13 mouse cellular contexts compared by ENCODE assay signal in the genomic region with DNA sequence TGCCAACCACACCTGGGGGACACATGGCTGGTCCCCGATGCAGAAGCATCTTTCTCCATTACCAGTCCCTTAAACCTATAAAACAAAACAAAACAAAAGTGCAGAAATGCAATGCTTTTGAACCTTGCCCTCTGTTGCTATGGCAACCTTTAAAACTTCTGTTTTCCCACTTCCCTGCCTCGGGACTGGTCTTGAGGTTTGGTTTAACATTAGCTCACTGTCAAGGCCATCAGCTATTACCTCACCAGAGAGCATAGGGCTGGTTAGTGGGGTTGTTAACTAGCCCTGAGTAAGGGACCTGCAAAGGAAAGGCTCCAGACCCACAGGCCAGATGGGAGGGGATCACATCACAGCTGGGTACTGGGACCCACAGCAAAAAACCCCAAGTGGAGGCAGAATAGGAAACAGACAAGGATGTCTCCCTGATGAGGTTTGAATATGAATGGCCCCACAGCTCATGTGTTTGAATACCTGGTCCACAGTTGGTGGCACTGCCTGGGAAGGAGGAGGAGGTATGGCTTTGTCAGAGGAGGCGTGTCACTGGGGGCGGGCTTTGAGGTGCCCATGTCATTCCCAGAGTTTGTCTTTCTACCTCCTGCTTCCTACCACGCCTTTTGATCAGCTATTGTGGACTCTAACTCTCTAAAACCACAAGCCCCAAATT. TPM values are rescaled to one million over a fixed set of nuclear protein-coding genes. Genes with fewer than 3 reads are reported as not detected.
DNase-seq lines count a peak whose midpoint lies in the region; ATAC-seq lines count a peak whose summit lies in the region.
"Had no signal": no experiment of that assay in that cellular context is flagged by ENCODE, and none has a peak within 500 bp of the region (broad histone marks: within the 10 kb centered on the region; RNA-seq: fewer than 3 reads in every experiment).

No protein-coding gene starts in this region.

- ATAC-seq in common myeloid progenitor, adult 5-6 weeks (replicated peaks; ENCODE audit: low read depth, poor library complexity, severe bottlenecking) = peak; percentile 72
- ATAC-seq in midbrain, embryonic 16.5 days = no peak
- ATAC-seq: CD4-positive, CD25-positive, alpha-beta regulatory T cell, adult 4 months had no signal

- H3K36me3 ChIP-seq in forebrain, embryonic 10.5 days (replicated peaks) = no peaks in the 10 kb centered on the region
- no peaks in the 10 kb centered on the region for H3K36me3 ChIP-seq in midbrain, embryonic 16.5 days (ENCODE audit: control insufficient read depth, insufficient read depth, low read length)
- H3K36me3 ChIP-seq: forebrain, embryonic 12.5 days; heart, embryonic 15.5 days; limb, embryonic 12.5 days had no signal

- no peaks in the 10 kb centered on the region for H3K27me3 ChIP-seq in forebrain, embryonic 10.5 days (ENCODE audit: poor library complexity, severe bottlenecking)
- H3K27me3 ChIP-seq in midbrain, embryonic 16.5 days (ENCODE audit: control insufficient read depth, insufficient read depth, low read depth, low read length) = no peaks in the 10 kb centered on the region
- H3K27me3 ChIP-seq: forebrain, embryonic 12.5 days; heart, embryonic 15.5 days; limb, embryonic 12.5 days had no signal

- no peak overlapping the region for H3K9ac ChIP-seq in midbrain, embryonic 16.5 days (ENCODE audit: low read depth, low read length)
- H3K9ac ChIP-seq: forebrain, embryonic 12.5 days; heart, embryonic 15.5 days; hindbrain, embryonic 14.5 days; limb, embryonic 12.5 days had no signal

- no peak overlapping the region for H3K27ac ChIP-seq in forebrain, embryonic 10.5 days
- H3K27ac ChIP-seq in midbrain, embryonic 16.5 days (ENCODE audit: low read length) = no peak overlapping the region
- H3K27ac ChIP-seq: forebrain, embryonic 12.5 days; heart, embryonic 15.5 days; hindbrain, embryonic 14.5 days; limb, embryonic 12.5 days had no signal

- H3K4me2 ChIP-seq in midbrain, embryonic 16.5 days (ENCODE audit: low read length) = no peak overlapping the region
- H3K4me2 ChIP-seq: forebrain, embryonic 12.5 days; heart, embryonic 15.5 days; hindbrain, embryonic 14.5 days; limb, embryonic 12.5 days had no signal

- H3K4me3 ChIP-seq in forebrain, embryonic 10.5 days = no peak overlapping the region
- no peak overlapping the region for H3K4me3 ChIP-seq in midbrain, embryonic 16.5 days (ENCODE audit: low read depth, low read length)
- H3K4me3 ChIP-seq: forebrain, embryonic 12.5 days; heart, embryonic 15.5 days; limb, embryonic 12.5 days had no signal

- peaks cover 8% of the 10 kb centered on the region for H3K4me1 ChIP-seq in forebrain, embryonic 10.5 days
- H3K4me1 ChIP-seq in midbrain, embryonic 16.5 days (ENCODE audit: control insufficient read depth, insufficient read depth, low read length) = no peaks in the 10 kb centered on the region
- H3K4me1 ChIP-seq: forebrain, embryonic 12.5 days; limb, embryonic 12.5 days had no signal

- 72% methylated on average over 5 of the region's 5 CpGs for WGBS in forebrain, embryonic 10.5 days
- 58% methylated on average over 5 of the region's 5 CpGs for WGBS in midbrain, embryonic 16.5 days

- H3K9me3 ChIP-seq in forebrain, embryonic 10.5 days = no peaks in the 10 kb centered on the region
- H3K9me3 ChIP-seq in midbrain, embryonic 16.5 days (replicated peaks; ENCODE audit: control insufficient read depth, low read length, poor library complexity, severe bottlenecking) = no peaks in the 10 kb centered on the region
- H3K9me3 ChIP-seq: forebrain, embryonic 12.5 days; heart, embryonic 15.5 days; limb, embryonic 12.5 days had no signal

- DNase-seq in kidney, adult 18-20 months = peak; percentile 66
- DNase-seq in liver = peak; percentile 30
- DNase-seq in mesoderm, embryonic 11.5 days (ENCODE audit: low read depth, low spot score) = peak; percentile 20
- no peak for DNase-seq in forebrain, embryonic 10.5 days (ENCODE audit: extremely low spot score, low spot score)
- DNase-seq in frontal cortex, postnatal 14 days (ENCODE audit: low spot score in 2 of 2) = no peak
- DNase-seq: adrenal gland, adult 8-10 months had no signal

RNA-seq across cellular contexts. Expression of a gene that starts 14.4 kb away (rescaled TPM):
- 1.4 and 1.7 TPM in 2 replicates for total RNA-seq in common myeloid progenitor, adult 5-6 weeks (2017)
- 3.7 and 4.3 TPM in 2 replicates for polyA plus RNA-seq in forebrain, embryonic 10.5 days (2016; fragmentation: Nextera tagmentation; extraction: Ambion mirVana)
- 2.7 and 3.3 TPM in 2 replicates for polyA plus RNA-seq in midbrain, embryonic 16.5 days (2015; fragmentation: Nextera tagmentation; extraction: Ambion mirVana)

RNA-seq across cellular contexts. Expression of a gene that starts 48.4 kb away (rescaled TPM):
- 290 and 309 TPM in 2 replicates for total RNA-seq in common myeloid progenitor, adult 5-6 weeks (2017)
- 382 and 391 TPM in 2 replicates for polyA plus RNA-seq in forebrain, embryonic 10.5 days (2016; fragmentation: Nextera tagmentation; extraction: Ambion mirVana)
- polyA plus RNA-seq in midbrain, embryonic 16.5 days (2015; fragmentation: Nextera tagmentation; extraction: Ambion mirVana) = 307 and 315 TPM in 2 replicates

RNA-seq across cellular contexts. Expression of a gene that starts 48.5 kb away (rescaled TPM):
- total RNA-seq in common myeloid progenitor, adult 5-6 weeks (2017) = 35.2 and 46.3 TPM in 2 replicates
- 21.3 TPM in 2 replicates for polyA plus RNA-seq in forebrain, embryonic 10.5 days (2016; fragmentation: Nextera tagmentation; extraction: Ambion mirVana)
- 18.0 and 18.4 TPM in 2 replicates for polyA plus RNA-seq in midbrain, embryonic 16.5 days (2015; fragmentation: Nextera tagmentation; extraction: Ambion mirVana)

RNA-seq across cellular contexts. Expression of a gene that starts 49.0 kb away (rescaled TPM):
- total RNA-seq in common myeloid progenitor, adult 5-6 weeks (2017) = 25.9 and 47.9 TPM in 2 replicates
- 15.1 and 18.8 TPM in 2 replicates for polyA plus RNA-seq in forebrain, embryonic 10.5 days (2016; fragmentation: Nextera tagmentation; extraction: Ambion mirVana)
- 30.4 and 36.6 TPM in 2 replicates for polyA plus RNA-seq in midbrain, embryonic 16.5 days (2015; fragmentation: Nextera tagmentation; extraction: Ambion mirVana)

RNA-seq across cellular contexts. Expression of a gene that starts 49.9 kb away (rescaled TPM):
- not detected in 2 replicates for total RNA-seq in common myeloid progenitor, adult 5-6 weeks (2017)
- polyA plus RNA-seq in forebrain, embryonic 10.5 days (2016; fragmentation: Nextera tagmentation; extraction: Ambion mirVana) = 3.1 and 3.6 TPM in 2 replicates
- polyA plus RNA-seq in midbrain, embryonic 16.5 days (2015; fragmentation: Nextera tagmentation; extraction: Ambion mirVana) = 9.4 and 9.9 TPM in 2 replicates

Comparison
In these comparisons a context has a peak if more than half of its experiments do, and no peak if none do; other contexts are left out.
1. DNase-seq: peak in kidney, adult 18-20 months (single experiment), liver (single experiment) and mesoderm, embryonic 11.5 days (single experiment); none in forebrain, embryonic 10.5 days (single experiment) and frontal cortex, postnatal 14 days (0 of 2).